Mouse (Mus musculus) adrenal gland, adult 8-10 months (tissue): Measurements from ENCODE around the gene Rc3h1. TPM values are rescaled to one million over a fixed set of nuclear protein-coding genes. Genes with fewer than 3 reads are reported as not detected.
"Not testable (repeated sequence)": the region's sequence is repeated elsewhere in the genome, so short reads cannot be mapped to it uniquely, and the experiment has no call there.

ENCODE experiments used
- DNase-seq: peaks from one replicate; pipeline ENCODE4 v3.0.0; 2022
- total RNA-seq, 4 experiments: library from RNA; stranded (reverse); gene quantifications; 2 replicates each; pipeline ENCODE4 v1.2.4; 2022

The Rc3h1 gene
- total RNA-seq, 4 experiments from 2014 or later: 34.6 to 52.0 (median 48.0) TPM

- DNase-seq: no peak
Measured at GRCm38 (mm10) chr1:160967268-160967667, 61.0 kb downstream of the Rc3h1 start.

GRCm38 (mm10) chr1:160968643-160969042 lies 62.4 kb downstream of the Rc3h1 start:
- DNase-seq: no peak

- DNase-seq: no peak
Measured at GRCm38 (mm10) chr1:160978071-160978735, 72.0 kb downstream of the Rc3h1 start, which contains the start of gene Serpinc1. Serpinc1 (plus strand) TSS chr1:160978585.

DNA sequence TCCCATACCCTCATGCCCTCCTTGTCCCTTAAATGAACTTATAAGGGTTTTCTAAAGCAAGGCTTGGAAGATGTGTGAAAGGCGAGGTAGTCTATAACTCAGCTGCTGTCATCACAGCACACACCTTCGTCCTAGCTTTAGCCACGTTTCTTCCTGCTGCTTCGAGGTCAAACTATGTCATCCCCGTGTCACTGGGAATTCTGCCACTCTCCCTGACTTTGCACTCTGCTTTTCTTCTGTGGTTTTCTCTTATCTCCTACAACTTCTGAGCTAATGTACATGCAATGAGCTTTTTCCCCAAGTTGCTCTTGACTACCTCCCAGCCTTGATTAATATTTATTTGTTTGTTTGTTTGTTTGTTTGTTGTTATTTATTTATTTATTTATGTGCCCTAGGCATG lies 73.8 kb downstream of the Rc3h1 start:
- no peak for DNase-seq

- DNase-seq: no peak
Measured at GRCm38 (mm10) chr1:160980537-160981234, 74.5 kb downstream of the Rc3h1 start.

- no peak for DNase-seq
Measured at GRCm38 (mm10) chr1:160981337-160981736, 75.1 kb downstream of the Rc3h1 start.

- DNase-seq: no peak
Measured at GRCm38 (mm10) chr1:160982887-160983286, 76.7 kb downstream of the Rc3h1 start.

DNA sequence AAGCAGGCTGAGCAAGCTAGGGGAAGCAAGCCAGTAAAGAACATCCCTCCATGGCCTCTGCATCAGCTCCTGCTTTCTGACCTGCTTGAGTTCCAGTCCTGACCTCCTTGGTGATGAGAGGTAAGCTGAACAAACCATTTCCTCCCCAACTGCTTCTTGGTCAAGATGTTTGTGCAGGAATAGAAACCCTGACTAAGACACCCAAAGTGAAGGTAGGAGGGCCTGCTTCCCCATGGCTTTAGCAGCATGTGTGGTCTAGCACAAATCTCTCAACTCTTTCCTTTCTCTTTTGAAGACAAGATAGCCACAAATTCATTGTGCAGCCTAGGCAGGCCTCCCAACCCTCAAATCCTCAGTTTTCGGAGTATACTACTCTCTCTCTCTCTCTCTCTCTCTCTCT lies 78.5 kb downstream of the Rc3h1 start:
- not testable (repeated sequence) for DNase-seq

GRCm38 (mm10) chr1:160985477-160985876 lies 79.3 kb downstream of the Rc3h1 start:
- DNase-seq: no peak

DNA sequence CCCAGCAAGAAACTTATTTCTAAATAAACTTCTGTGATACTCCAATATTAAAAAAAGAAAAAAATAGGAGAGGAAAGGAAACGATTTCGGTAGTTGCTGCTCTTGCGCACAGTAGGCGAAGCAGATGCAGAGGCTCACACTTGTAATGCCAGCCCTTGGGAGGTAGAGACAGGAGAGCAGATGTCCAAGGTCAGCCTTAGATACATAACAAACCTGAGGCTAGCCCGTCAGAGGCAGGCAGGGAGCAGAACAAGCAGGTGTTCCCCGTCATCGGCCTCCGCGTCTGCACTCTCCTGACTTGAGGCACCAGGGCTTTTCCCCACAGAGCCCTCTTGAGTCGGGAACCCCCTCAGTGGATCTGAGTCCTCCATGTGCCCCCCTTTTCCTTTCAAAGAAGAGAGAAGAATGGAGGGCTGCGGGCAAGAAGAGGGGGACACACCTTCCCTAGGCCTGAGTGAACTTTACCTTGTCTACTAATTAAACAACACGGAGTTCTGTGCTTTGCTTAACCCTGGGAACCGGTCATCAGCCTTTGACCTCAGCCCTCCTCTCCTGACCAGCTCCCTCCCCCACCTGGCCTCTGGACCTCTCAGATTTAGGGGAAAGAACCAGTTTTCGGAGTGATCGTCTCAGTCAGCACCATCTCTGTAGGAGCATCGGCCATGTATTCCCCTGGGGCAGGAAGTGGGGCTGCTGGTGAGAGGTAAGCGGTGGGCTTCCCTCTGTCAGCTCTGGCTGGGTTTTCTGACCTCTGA lies 80.8 kb downstream of the Rc3h1 start:
- no peak for DNase-seq

DNA sequence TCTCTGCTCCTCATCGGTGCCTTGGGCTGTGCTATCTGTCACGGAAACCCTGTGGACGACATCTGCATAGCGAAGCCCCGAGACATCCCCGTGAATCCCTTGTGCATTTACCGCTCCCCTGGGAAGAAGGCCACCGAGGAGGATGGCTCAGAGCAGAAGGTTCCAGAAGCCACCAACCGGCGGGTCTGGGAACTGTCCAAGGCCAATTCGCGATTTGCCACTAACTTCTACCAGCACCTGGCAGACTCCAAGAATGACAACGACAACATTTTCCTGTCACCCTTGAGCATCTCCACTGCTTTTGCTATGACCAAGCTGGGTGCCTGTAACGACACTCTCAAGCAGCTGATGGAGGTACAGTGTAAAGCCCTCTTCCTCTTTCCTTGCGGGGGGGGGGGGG lies 83.2 kb downstream of the Rc3h1 start:
- no peak for DNase-seq

GRCm38 (mm10) chr1:160993851-160994250 lies 87.6 kb downstream of the Rc3h1 start:
- DNase-seq: no peak

DNA sequence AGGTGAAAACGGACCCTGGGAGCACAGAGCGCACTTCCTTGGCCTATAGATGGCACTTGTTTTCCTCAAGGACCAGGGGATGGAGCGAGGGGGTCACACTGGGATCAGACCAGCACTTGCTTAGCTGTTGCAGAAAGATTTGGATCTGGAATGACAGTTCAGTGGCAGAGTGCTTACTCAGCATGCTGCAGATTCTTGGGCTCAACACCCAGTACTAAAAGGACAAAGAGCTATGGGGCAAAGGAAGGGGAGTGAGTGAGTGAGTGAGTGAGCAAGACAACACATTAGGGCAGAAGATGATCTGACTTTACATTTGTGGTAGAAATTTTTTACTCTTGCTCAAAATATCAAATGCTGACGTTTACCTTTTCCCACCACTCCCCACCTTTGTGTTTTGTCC lies 98.7 kb downstream of the Rc3h1 start:
- DNase-seq: no peak

GRCm38 (mm10) chr1:161005526-161005925 lies 99.3 kb downstream of the Rc3h1 start:
- DNase-seq: no peak

DNA sequence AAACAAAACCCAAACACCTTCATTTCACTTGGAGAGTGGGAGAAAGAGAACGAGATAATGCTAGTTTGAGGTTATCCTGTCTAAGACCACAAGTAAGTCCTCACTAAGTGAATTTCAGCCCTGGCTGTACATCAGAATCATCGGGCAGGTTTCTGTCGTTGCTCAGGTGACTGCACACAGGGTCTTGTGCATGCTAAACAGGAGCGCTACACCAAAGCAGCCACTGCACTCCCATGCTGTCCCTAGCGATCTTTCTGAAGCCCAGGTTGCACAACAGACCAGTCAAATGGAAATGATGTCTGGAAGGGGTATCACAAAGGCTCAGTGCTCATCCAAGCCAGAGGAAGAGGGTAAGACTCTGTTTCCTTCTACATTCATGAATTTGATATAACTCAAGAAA lies 100.3 kb downstream of the Rc3h1 start:
- DNase-seq: no peak

- DNase-seq: no peak
Measured at GRCm38 (mm10) chr1:161008038-161008437, 101.8 kb downstream of the Rc3h1 start.

DNA sequence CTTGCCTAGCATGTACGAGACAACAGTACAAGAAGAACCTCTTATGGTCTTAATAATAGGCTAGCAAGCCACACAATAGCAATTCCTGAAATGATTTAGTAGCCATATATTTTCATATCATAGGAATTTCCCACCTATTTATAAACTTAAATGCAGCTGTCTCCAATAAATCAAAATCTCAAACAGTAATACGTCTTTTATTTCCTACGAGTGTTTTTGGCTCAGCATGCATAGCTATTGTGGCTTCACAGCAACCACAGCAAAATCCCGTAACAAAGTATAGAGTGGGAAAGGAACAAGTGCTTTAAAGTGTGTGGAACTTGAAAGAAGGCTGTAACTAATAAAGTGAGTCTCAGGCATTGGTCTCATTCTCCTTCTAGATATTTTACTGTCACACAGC lies 104.2 kb downstream of the Rc3h1 start:
- DNase-seq: no peak

GRCm38 (mm10) chr1:161016378-161016777 lies 110.2 kb downstream of the Rc3h1 start:
- no peak for DNase-seq

DNA sequence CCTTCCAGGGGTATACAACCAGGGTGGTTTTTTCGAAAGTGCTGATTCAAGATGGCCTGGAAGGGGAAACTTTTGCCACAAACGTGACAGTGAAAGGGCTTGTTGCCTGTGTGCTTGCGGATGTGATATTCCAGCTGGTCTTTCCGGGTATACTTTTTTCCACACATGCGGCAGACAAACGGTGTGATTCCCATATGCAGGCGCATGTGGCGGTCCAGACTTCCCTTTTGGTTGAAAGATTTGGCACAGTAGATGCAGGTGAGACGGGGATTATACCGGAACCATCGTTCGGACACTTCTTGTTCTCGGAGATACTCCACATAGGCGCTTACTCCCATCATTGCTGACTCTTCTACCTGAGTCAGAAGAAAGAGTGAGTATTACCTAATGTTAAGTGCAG lies 113.8 kb downstream of the Rc3h1 start:
- DNase-seq: no peak
